Mouse (Mus musculus) 3134 (cell line): ENCODE measurements around the gene Parp12.

Source experiments
- DNase-seq: peaks from one replicate; pipeline ENCODE4 v3.0.0-alpha.2; 2011; ENCODE audit warnings: low spot score; ENCODE audit not compliant: insufficient read length; ENCODE audit errors: extremely low read depth

Gene Parp12

GRCm38 (mm10) chr6:39117584-39118455 lies at the start of gene Parp12:
Gene Parp12, minus strand, starts transcription at chr6:39118349.
- DNase-seq, result peak; percentile 77

- DNase-seq, result no peak
Measured at GRCm38 (mm10) chr6:39164891-39165290, 46.7 kb upstream of the Parp12 start.

- no peak for DNase-seq
Measured at GRCm38 (mm10) chr6:39161975-39162374, 43.8 kb upstream of the Parp12 start.

- no peak for DNase-seq
Measured at GRCm38 (mm10) chr6:39146041-39146440, 27.9 kb upstream of the Parp12 start.

- no peak for DNase-seq
Measured at GRCm38 (mm10) chr6:39132556-39132955, 14.4 kb upstream of the Parp12 start.

GRCm38 (mm10) chr6:39131480-39131879 lies 13.3 kb upstream of the Parp12 start:
- DNase-seq, result no peak

GRCm38 (mm10) chr6:39124719-39125118 lies 6.6 kb upstream of the Parp12 start:
- DNase-seq, result no peak

GRCm38 (mm10) chr6:39120685-39121084 lies 2.5 kb upstream of the Parp12 start:
- no peak for DNase-seq

GRCm38 (mm10) chr6:39118456-39118881 lies 320 bp upstream of the Parp12 start:
- peak; percentile 18 for DNase-seq

- DNase-seq, result no peak
Measured at GRCm38 (mm10) chr6:39115438-39115837, 2.7 kb downstream of the Parp12 start.

GRCm38 (mm10) chr6:39113141-39113540 lies 5.0 kb downstream of the Parp12 start:
- DNase-seq, result no peak

GRCm38 (mm10) chr6:39112701-39113100 lies 5.4 kb downstream of the Parp12 start:
- DNase-seq, result no peak

- no peak for DNase-seq
Measured at GRCm38 (mm10) chr6:39106812-39107211, 11.3 kb downstream of the Parp12 start.

GRCm38 (mm10) chr6:39104631-39105030 lies 13.5 kb downstream of the Parp12 start:
- no peak for DNase-seq

GRCm38 (mm10) chr6:39076498-39076897 lies 41.7 kb downstream of the Parp12 start:
- no peak for DNase-seq

- no peak for DNase-seq
Measured at GRCm38 (mm10) chr6:39074186-39074585, 44.0 kb downstream of the Parp12 start.

- no peak for DNase-seq
Measured at GRCm38 (mm10) chr6:39072664-39073063, 45.5 kb downstream of the Parp12 start.

- no peak for DNase-seq
Measured at GRCm38 (mm10) chr6:39066935-39067578, 51.1 kb downstream of the Parp12 start.

- no peak for DNase-seq
Measured at GRCm38 (mm10) chr6:39063541-39063940, 54.6 kb downstream of the Parp12 start.

- DNase-seq, result no peak
Measured at GRCm38 (mm10) chr6:39061180-39061579, 57.0 kb downstream of the Parp12 start.

GRCm38 (mm10) chr6:39059547-39060497 lies 58.3 kb downstream of the Parp12 start:
- no peak for DNase-seq
